Mouse (Mus musculus) liver (tissue): ENCODE measurements at regions not wholly inside any gene's neighbourhood (a gene's known extent, or its start where the extent isn't known, plus 50 kb on each side); places are given as distances from the start of the nearest gene placed in this dataset.

ENCODE experiments used
- DNase-seq: peaks from one replicate; pipeline ENCODE4 v3.0.0-alpha.2; 2020; ENCODE audit warnings: mixed read lengths

- DNase-seq: no peak
Observed at GRCm38 (mm10) chr4:8949537-8949936, 710.7 kb upstream of the Car8 start.

GRCm38 (mm10) chr4:8945116-8945515 lies 706.3 kb upstream of the Car8 start:
- DNase-seq: no peak

- no peak for DNase-seq
Observed at GRCm38 (mm10) chr4:8943080-8943479, 704.2 kb upstream of the Car8 start.

GRCm38 (mm10) chr4:8938948-8939411 lies 700.1 kb upstream of the Car8 start:
- DNase-seq: no peak

GRCm38 (mm10) chr4:8935899-8936298 lies 697.1 kb upstream of the Car8 start:
- no peak for DNase-seq

GRCm38 (mm10) chr4:8934541-8934940 lies 695.7 kb upstream of the Car8 start:
- DNase-seq: no peak

GRCm38 (mm10) chr4:8929346-8929745 lies 690.5 kb upstream of the Car8 start:
- no peak for DNase-seq

GRCm38 (mm10) chr4:8928551-8929305 lies 689.9 kb upstream of the Car8 start:
- DNase-seq: no peak

GRCm38 (mm10) chr4:8927276-8927906 lies 688.5 kb upstream of the Car8 start:
- DNase-seq: peak; percentile 25

GRCm38 (mm10) chr4:8926642-8927275 lies 687.9 kb upstream of the Car8 start:
- DNase-seq: no peak

GRCm38 (mm10) chr4:8922695-8923363 lies 684.0 kb upstream of the Car8 start:
- no peak for DNase-seq

GRCm38 (mm10) chr4:8921477-8922385 lies 682.9 kb upstream of the Car8 start:
- DNase-seq: no peak

- DNase-seq: no peak
Observed at GRCm38 (mm10) chr4:8920306-8920705, 681.5 kb upstream of the Car8 start.

- no peak for DNase-seq
Observed at GRCm38 (mm10) chr4:8919366-8919984, 680.6 kb upstream of the Car8 start.
